Mouse (Mus musculus) stomach, embryonic 15.5 days (tissue): ENCODE measurements at regions not wholly inside any gene's neighbourhood (a gene's known extent, or its start where the extent isn't known, plus 50 kb on each side); places are given as distances from the start of the nearest gene placed in this dataset.

Experiments used
- ATAC-seq: fragments of 200-750 bp; cut with Nextera tagmentation; 2 replicates; pipeline ENCODE4 v1.8.0; 2017; ENCODE audit warnings: low read depth, moderate number of reproducible peaks, moderate TSS enrichment; ENCODE audit not compliant: insufficient read depth, low FRiP score
- H3K27ac ChIP-seq: fragments of 300-500 bp; sonication (generic); 2 replicates; pipeline ENCODE4 v1.5.1; 2015; ENCODE audit warnings: mild to moderate bottlenecking, inconsistent platforms
- H3K27me3 ChIP-seq: fragments of 300-500 bp; sonication (generic); replicated peaks from 2 replicates; pipeline ENCODE4 v1.6.1; 2015; ENCODE audit warnings: inconsistent platforms
- H3K36me3 ChIP-seq: fragments of 300-500 bp; sonication (generic); 2 replicates; pipeline ENCODE4 v1.6.1; 2015; ENCODE audit warnings: inconsistent platforms
- H3K4me1 ChIP-seq: fragments of 300-500 bp; sonication (generic); 2 replicates; pipeline ENCODE4 v1.6.1; 2015; ENCODE audit warnings: inconsistent platforms
- H3K4me2 ChIP-seq: fragments of 300-500 bp; sonication (generic); 2 replicates; pipeline ENCODE4 v1.6.1; 2015; ENCODE audit warnings: mild to moderate bottlenecking, inconsistent platforms
- H3K4me3 ChIP-seq: fragments of 300-500 bp; sonication (generic); replicated peaks from 2 replicates; pipeline ENCODE4 v1.5.1; 2015; ENCODE audit warnings: inconsistent platforms
- H3K9ac ChIP-seq: fragments of 300-500 bp; sonication (generic); 2 replicates; pipeline ENCODE4 v1.6.1; 2015; ENCODE audit warnings: inconsistent platforms
- H3K9me3 ChIP-seq: fragments of 300-500 bp; sonication (generic); 2 replicates; pipeline ENCODE4 v1.6.1; 2016; ENCODE audit warnings: inconsistent platforms
- WGBS: fragments of 180-500 bp; shearing (Covaris S2); methylation state at CpG from one replicate; pipeline ENCODE4 v1.1.7; 2015; 5-methylcytosine and 5-hydroxymethylcytosine counted together

GRCm38 (mm10) chr13:60020175-60020487, 157.0 kb downstream of the Gas1 start:
- no peak for ATAC-seq
- Histone ChIP-seq H3K4me1 (peaks cover 8% of the 10 kb centered on the region), H3K4me3 (no peak overlapping the region), H3K27me3 (no peaks in the 10 kb centered on the region), H3K27ac (peak overlapping the region; percentile 77), H3K9ac (no peak overlapping the region), H3K9me3 (no peaks in the 10 kb centered on the region), H3K36me3 (no peaks in the 10 kb centered on the region), H3K4me2 (no peak overlapping the region)
- WGBS: 29% methylated on average over 5 of the region's 5 CpGs

- Histone ChIP-seq H3K4me1 (peaks cover 8% of the 10 kb centered on the region), H3K9ac (no peak overlapping the region), H3K36me3 (no peaks in the 10 kb centered on the region), H3K4me2 (no peak overlapping the region), H3K27ac (peak overlapping the region; percentile 77), H3K27me3 (no peaks in the 10 kb centered on the region), H3K9me3 (no peaks in the 10 kb centered on the region), H3K4me3 (no peak overlapping the region)
- ATAC-seq: peak; percentile 72
- WGBS: 16% methylated on average over 13 of the region's 13 CpGs
Measured at GRCm38 (mm10) chr13:60019291-60020174, 157.6 kb downstream of the Gas1 start.

GRCm38 (mm10) chr13:60015854-60016366, 161.3 kb downstream of the Gas1 start:
- Histone ChIP-seq H3K4me2 (no peak overlapping the region), H3K4me3 (no peak overlapping the region), H3K4me1 (peaks cover 8% of the 10 kb centered on the region), H3K9me3 (no peaks in the 10 kb centered on the region), H3K36me3 (no peaks in the 10 kb centered on the region), H3K27me3 (no peaks in the 10 kb centered on the region), H3K9ac (no peak overlapping the region), H3K27ac (peak overlapping the region; percentile 71)
- 45% methylated on average over 8 of the region's 8 CpGs for WGBS
- no peak for ATAC-seq

GRCm38 (mm10) chr13:60012046-60012813, 164.9 kb downstream of the Gas1 start:
- ATAC-seq: peak; percentile 48; the same call in 1 of the 2 replicates
- no peaks in the 10 kb centered on the region for H3K36me3 ChIP-seq
- H3K4me3 ChIP-seq: no peak overlapping the region
- H3K4me2 ChIP-seq: no peak overlapping the region
- 60% methylated on average over 16 of the region's 16 CpGs for WGBS
- no peaks in the 10 kb centered on the region for H3K9me3 ChIP-seq
- H3K27me3 ChIP-seq: no peaks in the 10 kb centered on the region
- peaks cover 2% of the 10 kb centered on the region; the same call in 1 of the 2 replicates for H3K4me1 ChIP-seq
- peak overlapping the region; percentile 31 for H3K27ac ChIP-seq
- no peak overlapping the region for H3K9ac ChIP-seq

GRCm38 (mm10) chr13:60011092-60011491, 166.1 kb downstream of the Gas1 start:
- no peak overlapping the region for H3K4me2 ChIP-seq
- H3K4me1 ChIP-seq: peaks cover 2% of the 10 kb centered on the region; the same call in 1 of the 2 replicates
- no peak overlapping the region for H3K4me3 ChIP-seq
- no peaks in the 10 kb centered on the region for H3K36me3 ChIP-seq
- no peak overlapping the region for H3K27ac ChIP-seq
- no peaks in the 10 kb centered on the region for H3K27me3 ChIP-seq
- H3K9ac ChIP-seq: no peak overlapping the region
- no peaks in the 10 kb centered on the region for H3K9me3 ChIP-seq
- 68% methylated on average over 2 of the region's 2 CpGs for WGBS
- ATAC-seq: no peak

GRCm38 (mm10) chr13:60007593-60007992, 169.6 kb downstream of the Gas1 start:
- H3K9ac ChIP-seq: no peak overlapping the region
- no peaks in the 10 kb centered on the region for H3K9me3 ChIP-seq
- H3K36me3 ChIP-seq: no peaks in the 10 kb centered on the region
- peaks cover 2% of the 10 kb centered on the region; the same call in 1 of the 2 replicates for H3K4me1 ChIP-seq
- no peak overlapping the region for H3K4me3 ChIP-seq
- H3K4me2 ChIP-seq: no peak overlapping the region
- peak; percentile 81; the same call in 1 of the 2 replicates for ATAC-seq
- WGBS: 18% methylated on average over 7 of the region's 7 CpGs
- peak overlapping the region; percentile 58; the same call in 1 of the 2 replicates for H3K27ac ChIP-seq
- H3K27me3 ChIP-seq: no peaks in the 10 kb centered on the region

GRCm38 (mm10) chr13:60007031-60007430, 170.1 kb downstream of the Gas1 start:
- Histone ChIP-seq H3K4me3 (no peak overlapping the region), H3K4me2 (no peak overlapping the region), H3K27ac (peak overlapping the region; percentile 54; the same call in 1 of the 2 replicates), H3K27me3 (no peaks in the 10 kb centered on the region), H3K4me1 (peaks cover 2% of the 10 kb centered on the region; the same call in 1 of the 2 replicates), H3K9me3 (no peaks in the 10 kb centered on the region), H3K9ac (no peak overlapping the region), H3K36me3 (no peaks in the 10 kb centered on the region)
- WGBS: 54% methylated on average over 4 of the region's 4 CpGs
- peak; percentile 32; the same call in 1 of the 2 replicates for ATAC-seq

- Histone ChIP-seq H3K4me2 (no peak overlapping the region), H3K4me3 (no peak overlapping the region), H3K36me3 (no peaks in the 10 kb centered on the region), H3K9me3 (no peaks in the 10 kb centered on the region), H3K27me3 (no peaks in the 10 kb centered on the region), H3K27ac (no peak overlapping the region), H3K9ac (no peak overlapping the region), H3K4me1 (peaks cover 2% of the 10 kb centered on the region; the same call in 1 of the 2 replicates)
- WGBS: 84% methylated on average over 2 of the region's 2 CpGs
- no peak for ATAC-seq
Measured at GRCm38 (mm10) chr13:60004611-60005010, 172.6 kb downstream of the Gas1 start.

GRCm38 (mm10) chr13:60002098-60002497, 175.1 kb downstream of the Gas1 start:
- no peaks in the 10 kb centered on the region for H3K36me3 ChIP-seq
- no peak overlapping the region for H3K27ac ChIP-seq
- no peaks in the 10 kb centered on the region for H3K9me3 ChIP-seq
- whole genome bisulfite sequencing: 89% methylated on average over 8 of the region's 8 CpGs
- H3K4me1 ChIP-seq: no peaks in the 10 kb centered on the region
- H3K9ac ChIP-seq: no peak overlapping the region
- no peak for ATAC-seq
- H3K27me3 ChIP-seq: no peaks in the 10 kb centered on the region
- H3K4me3 ChIP-seq: no peak overlapping the region
- H3K4me2 ChIP-seq: no peak overlapping the region

- no peak overlapping the region for H3K9ac ChIP-seq
- H3K4me2 ChIP-seq: no peak overlapping the region
- H3K4me3 ChIP-seq: no peak overlapping the region
- H3K4me1 ChIP-seq: no peaks in the 10 kb centered on the region
- ATAC-seq: no peak
- no peak overlapping the region for H3K27ac ChIP-seq
- H3K36me3 ChIP-seq: no peaks in the 10 kb centered on the region
- no peaks in the 10 kb centered on the region for H3K27me3 ChIP-seq
- no peaks in the 10 kb centered on the region for H3K9me3 ChIP-seq
- 67% methylated on average over 4 of the region's 4 CpGs for WGBS
Measured at GRCm38 (mm10) chr13:60001637-60002036, 175.5 kb downstream of the Gas1 start.

GRCm38 (mm10) chr13:60000618-60001347, 176.4 kb downstream of the Gas1 start:
- no peaks in the 10 kb centered on the region for H3K36me3 ChIP-seq
- H3K4me2 ChIP-seq: no peak overlapping the region
- no peaks in the 10 kb centered on the region for H3K4me1 ChIP-seq
- H3K9me3 ChIP-seq: no peaks in the 10 kb centered on the region
- 59% methylated on average over 8 of the region's 8 CpGs for WGBS
- ATAC-seq: no peak
- H3K9ac ChIP-seq: no peak overlapping the region
- H3K27me3 ChIP-seq: no peaks in the 10 kb centered on the region
- H3K4me3 ChIP-seq: no peak overlapping the region
- no peak overlapping the region for H3K27ac ChIP-seq
